Mouse (Mus musculus): ENCODE data around the gene Lmna.

DNA sequence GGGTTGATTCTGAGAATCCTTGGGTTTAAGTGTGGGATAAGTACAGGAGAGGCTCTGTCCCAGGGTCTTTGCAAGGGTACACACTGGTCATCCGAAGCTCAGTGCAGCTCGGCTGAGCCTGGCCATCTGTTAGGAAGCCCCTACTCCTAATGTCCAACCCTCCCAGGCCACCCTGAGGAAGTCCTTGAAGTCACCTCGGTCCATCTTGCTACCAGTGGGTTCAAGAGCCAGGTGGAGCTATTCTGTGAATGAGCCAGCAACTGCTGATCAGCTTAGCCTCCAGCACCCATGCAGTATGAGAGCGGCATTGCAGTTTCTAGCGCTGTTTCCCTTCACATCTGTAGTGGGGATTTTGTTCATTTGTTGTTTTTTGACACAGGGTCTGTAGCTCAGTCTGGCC is 30.3 kb upstream of the Lmna start:
- TF ChIP-seq ZNF384 (IDR thresholded peaks at IDR 0.05; ENCODE audit: low read depth, low read length) (no peak), ZC3H11A (IDR thresholded peaks at IDR 0.05; ENCODE audit: borderline replicate concordance, low read depth, low read length) (no peak), MAFK (IDR thresholded peaks at IDR 0.05; ENCODE audit: insufficient read depth, low read depth, low read length) (no peak), HCFC1 (IDR thresholded peaks at IDR 0.05; ENCODE audit: borderline replicate concordance, insufficient read depth, low read length) (no peak), CHD2 (IDR thresholded peaks at IDR 0.05; ENCODE audit: low read depth, low read length) (no peak)
